Mouse (Mus musculus) limb, embryonic 12.5 days (tissue): ENCODE measurements around the gene Cog4. TPM values are rescaled to one million over a fixed set of nuclear protein-coding genes. Genes with fewer than 3 reads are reported as not detected.

Experiments
- ATAC-seq: fragments of 200-750 bp; cut with Nextera tagmentation; 2 replicates; pipeline ENCODE4 v1.8.0; 2017; ENCODE audit warnings: low read depth, moderate TSS enrichment; ENCODE audit not compliant: insufficient number of reproducible peaks, insufficient read depth, low FRiP score, low TSS enrichment
- H3K27ac ChIP-seq: fragments of 300-500 bp; sonication (generic); 2 replicates; pipeline ENCODE4 v1.5.1; 2016; ENCODE audit warnings: mild to moderate bottlenecking, moderate library complexity
- H3K27me3 ChIP-seq: fragments of 300-500 bp; sonication (generic); 2 replicates; pipeline ENCODE4 v1.6.1; 2016; ENCODE audit warnings: mild to moderate bottlenecking, moderate library complexity
- H3K36me3 ChIP-seq: fragments of 300-500 bp; sonication (generic); 2 replicates; pipeline ENCODE4 v1.6.1; 2016; ENCODE audit warnings: mild to moderate bottlenecking, moderate library complexity
- H3K4me1 ChIP-seq: fragments of 300-500 bp; sonication (generic); replicated peaks from 2 replicates; pipeline ENCODE4 v1.6.1; 2016
- H3K4me2 ChIP-seq: fragments of 300-500 bp; sonication (generic); 2 replicates; pipeline ENCODE4 v1.6.1; 2016; ENCODE audit warnings: mild to moderate bottlenecking, moderate library complexity
- H3K4me3 ChIP-seq: fragments of 300-500 bp; sonication (generic); replicated peaks from 2 replicates; pipeline ENCODE4 v1.5.1; 2016; ENCODE audit warnings: mild to moderate bottlenecking
- H3K9ac ChIP-seq: fragments of 300-500 bp; sonication (generic); replicated peaks from 2 replicates; pipeline ENCODE4 v1.6.1; 2016; ENCODE audit warnings: mild to moderate bottlenecking, moderate library complexity
- H3K9me3 ChIP-seq: fragments of 300-500 bp; sonication (generic); 2 replicates; pipeline ENCODE4 v1.6.1; 2016; ENCODE audit warnings: mild to moderate bottlenecking, moderate library complexity
- WGBS: fragments of 180-500 bp; shearing (Covaris S2); methylation state at CpG from one replicate; pipeline ENCODE4 v1.1.7; 2016; 5-methylcytosine and 5-hydroxymethylcytosine counted together
- polyA plus RNA-seq: library from polyadenylated mRNA; unstranded; fragments of >200 nt; fragmentation: Nextera tagmentation; extraction: Ambion mirVana; gene quantifications from 2 replicates; pipeline ENCODE4 v1.2.1, GENCODE M21; 2016

Gene Cog4
- polyA plus RNA-seq, 1 experiment from 2014 or later, result 88.6 TPM

DNA sequence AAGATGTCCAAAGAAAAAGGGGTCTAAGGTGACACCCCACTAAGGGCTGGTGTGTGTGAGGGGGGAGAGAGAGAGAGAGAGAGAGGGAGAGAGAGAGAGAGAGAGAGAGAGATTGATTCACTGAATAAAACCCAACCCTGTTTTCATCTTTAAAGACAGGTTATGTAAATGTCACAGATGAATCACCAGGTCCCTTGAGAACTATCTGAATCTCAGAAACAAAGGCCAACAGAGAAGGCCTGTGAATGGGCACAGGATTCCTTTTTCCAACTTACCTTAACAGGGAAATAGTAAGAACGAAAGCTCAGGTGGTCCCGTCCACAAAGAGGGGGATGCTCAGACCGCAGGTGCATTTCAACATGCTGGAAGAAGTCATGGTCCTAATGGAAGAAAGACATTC lies 35.3 kb upstream of the Cog4 start:
- Histone ChIP-seq H3K9me3 (no peaks in the 10 kb centered on the region), H3K4me2 (no peak overlapping the region), H3K27me3 (no peaks in the 10 kb centered on the region), H3K9ac (no peak overlapping the region), H3K4me1 (no peaks in the 10 kb centered on the region), H3K4me3 (no peak overlapping the region), H3K27ac (no peak overlapping the region), H3K36me3 (peaks cover 79% of the 10 kb centered on the region)
- 96% methylated on average over 3 of the region's 3 CpGs for WGBS
- ATAC-seq, result no peak

DNA sequence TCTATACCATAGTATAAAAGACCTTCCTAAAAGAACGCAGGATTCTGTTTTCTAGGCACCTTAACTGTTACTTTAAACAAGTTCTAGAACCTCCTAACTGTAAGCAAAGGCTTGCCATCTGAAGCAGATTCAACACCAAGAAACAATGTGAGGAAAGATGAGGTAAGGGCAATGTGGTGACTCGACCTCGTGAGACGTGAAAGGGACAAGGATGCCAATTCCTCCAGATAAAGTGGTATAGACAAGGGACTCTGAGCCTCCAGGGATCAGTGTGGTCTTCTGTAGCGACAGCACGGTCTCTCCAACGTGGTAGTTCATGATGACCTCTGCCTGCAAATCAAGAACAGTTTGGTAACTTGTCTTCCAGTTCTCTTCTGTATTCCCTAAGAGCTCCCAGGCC lies 34.6 kb upstream of the Cog4 start:
- no peak for ATAC-seq
- Histone ChIP-seq H3K4me1 (no peaks in the 10 kb centered on the region), H3K4me3 (no peak overlapping the region), H3K9ac (no peak overlapping the region), H3K27ac (no peak overlapping the region), H3K9me3 (no peaks in the 10 kb centered on the region), H3K4me2 (no peak overlapping the region), H3K27me3 (no peaks in the 10 kb centered on the region), H3K36me3 (peaks cover 86% of the 10 kb centered on the region)
- WGBS, result 94% methylated on average over 7 of the region's 7 CpGs

DNA sequence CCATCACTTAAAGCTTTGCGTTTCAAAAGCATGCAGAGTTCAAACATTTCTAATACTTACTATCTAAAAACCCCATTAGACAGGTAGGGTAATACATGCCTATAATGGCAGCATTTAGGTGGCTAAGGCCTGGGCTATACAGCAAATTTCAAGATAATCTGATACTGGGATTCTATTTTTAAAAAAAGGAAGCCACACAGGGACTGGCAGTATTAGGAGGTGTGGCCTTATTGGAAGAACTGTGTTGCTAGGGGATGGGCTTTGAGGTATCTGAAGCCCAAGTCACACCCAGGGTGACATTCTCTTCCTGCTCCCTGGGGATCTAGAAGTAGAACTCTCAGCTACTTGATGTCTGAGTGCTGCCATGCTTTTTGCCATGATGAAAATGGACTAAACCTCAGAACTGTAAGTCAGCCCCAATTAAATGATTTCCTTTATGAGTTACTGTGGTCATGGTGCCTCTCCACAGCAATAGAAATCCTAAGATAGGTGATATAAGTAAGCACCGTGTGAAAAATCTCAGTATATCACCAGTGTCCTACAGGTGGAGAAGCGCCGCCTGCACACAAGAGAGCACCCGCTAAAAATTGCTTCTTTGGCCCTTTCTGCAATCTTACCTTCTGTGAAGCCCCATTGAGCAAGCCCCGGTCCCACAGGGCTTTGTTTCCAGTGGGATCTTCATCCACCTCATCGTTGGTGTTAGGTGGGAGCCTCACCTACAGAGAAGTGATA lies 33.9 kb upstream of the Cog4 start:
- Histone ChIP-seq H3K27ac (no peak overlapping the region), H3K4me1 (no peaks in the 10 kb centered on the region), H3K4me2 (no peak overlapping the region), H3K27me3 (no peaks in the 10 kb centered on the region), H3K4me3 (no peak overlapping the region), H3K9me3 (no peaks in the 10 kb centered on the region), H3K36me3 (peaks cover 93% of the 10 kb centered on the region), H3K9ac (no peak overlapping the region)
- no peak for ATAC-seq
- WGBS, result 96% methylated on average over 7 of the region's 7 CpGs

DNA sequence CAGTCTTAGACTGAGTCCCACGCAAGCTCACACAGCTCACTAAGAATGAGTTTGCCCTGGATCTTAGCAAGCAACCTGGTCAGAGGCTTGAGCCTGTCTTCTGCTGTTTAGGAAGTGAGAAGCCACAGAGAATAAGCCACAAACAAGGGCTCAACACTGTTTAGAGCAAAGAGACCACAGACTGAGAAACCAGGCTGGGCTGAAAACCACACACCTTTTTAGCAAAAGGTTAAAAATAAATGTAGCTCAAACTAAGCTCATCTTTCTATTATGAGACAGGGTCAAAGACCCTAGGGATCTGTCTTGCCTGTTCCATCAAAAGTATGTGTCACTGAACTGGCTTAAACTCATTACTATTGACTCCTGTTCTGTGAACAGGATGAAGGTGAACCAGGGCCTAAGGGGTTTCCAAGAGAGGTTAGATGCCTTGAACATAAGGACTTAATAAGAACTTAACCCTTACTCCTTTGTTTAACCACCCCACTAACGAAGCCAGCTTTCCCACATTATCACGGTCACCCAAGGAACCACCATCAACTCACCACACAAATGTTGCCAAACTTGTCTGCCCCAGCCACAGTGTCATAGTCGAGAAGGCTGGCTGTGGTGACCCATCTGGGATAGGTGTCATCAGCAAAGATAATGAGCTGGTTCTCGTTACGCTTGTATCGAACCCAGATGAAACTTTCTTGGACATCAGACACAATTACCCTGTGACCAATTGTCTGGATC lies 33.2 kb upstream of the Cog4 start:
- Histone ChIP-seq H3K36me3 (peaks cover 100% of the 10 kb centered on the region), H3K27ac (no peak overlapping the region), H3K9me3 (no peaks in the 10 kb centered on the region)

DNA sequence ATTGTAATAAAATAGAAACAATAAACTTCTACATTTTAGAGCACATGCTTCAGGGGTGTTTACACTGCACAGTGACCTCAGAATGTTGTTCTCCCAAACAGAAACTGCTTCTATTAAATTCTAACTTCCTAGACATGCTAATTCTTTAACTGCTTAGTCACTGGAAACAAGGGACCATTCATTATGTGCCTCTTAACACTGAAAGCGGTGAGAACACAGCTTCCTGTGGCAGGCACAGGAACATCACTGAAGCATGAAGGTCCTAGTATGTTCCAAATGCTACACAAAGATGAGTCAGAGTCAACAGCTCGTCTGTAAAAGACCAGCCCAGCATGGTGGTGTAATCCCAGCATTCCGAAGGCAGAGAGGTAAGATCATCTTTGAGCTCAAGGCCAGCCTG lies 31.1 kb upstream of the Cog4 start:
- Histone ChIP-seq H3K9me3 (no peaks in the 10 kb centered on the region), H3K27ac (no peak overlapping the region), H3K4me1 (no peaks in the 10 kb centered on the region), H3K9ac (no peak overlapping the region), H3K36me3 (peaks cover 100% of the 10 kb centered on the region), H3K27me3 (no peaks in the 10 kb centered on the region), H3K4me2 (no peak overlapping the region), H3K4me3 (no peak overlapping the region)
- ATAC-seq, result no peak
- 76% methylated on average over 3 of the region's 3 CpGs for WGBS

More for the DNA sequence above, 33.2 kb upstream of the Cog4 start:
- no peak overlapping the region for H3K4me3 ChIP-seq
- H3K9ac ChIP-seq, result no peak overlapping the region
- H3K4me2 ChIP-seq, result no peak overlapping the region
- H3K4me1 ChIP-seq, result no peaks in the 10 kb centered on the region
- no peak for ATAC-seq
- no peaks in the 10 kb centered on the region for H3K27me3 ChIP-seq
- WGBS, result 84% methylated on average over 7 of the region's 7 CpGs

DNA sequence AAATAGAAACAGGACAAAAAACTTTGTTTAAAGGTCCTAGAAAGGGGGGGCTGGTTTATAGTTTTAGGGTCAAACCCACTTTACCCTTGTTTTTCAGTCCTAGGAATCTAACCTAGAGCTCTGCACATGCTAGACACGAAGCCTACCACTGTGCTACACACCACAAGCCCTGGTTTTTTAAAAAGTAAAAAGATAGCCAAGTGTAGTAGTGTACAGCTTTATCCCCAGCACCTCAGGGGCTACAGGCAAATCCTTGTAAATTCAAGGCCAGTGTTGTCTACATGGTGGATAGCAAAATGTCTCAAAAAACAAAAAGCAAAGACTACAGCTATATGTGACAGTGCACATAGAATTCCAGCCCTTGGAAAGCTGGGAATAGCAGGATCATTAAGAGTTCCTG lies 29.4 kb upstream of the Cog4 start:
- Histone ChIP-seq H3K27ac (no peak overlapping the region), H3K9me3 (no peaks in the 10 kb centered on the region), H3K4me3 (no peak overlapping the region), H3K4me1 (no peaks in the 10 kb centered on the region), H3K9ac (no peak overlapping the region), H3K36me3 (peaks cover 100% of the 10 kb centered on the region), H3K27me3 (no peaks in the 10 kb centered on the region), H3K4me2 (no peak overlapping the region)
- no peak for ATAC-seq
- WGBS, result 95% methylated on average over 1 of the region's 1 CpGs

DNA sequence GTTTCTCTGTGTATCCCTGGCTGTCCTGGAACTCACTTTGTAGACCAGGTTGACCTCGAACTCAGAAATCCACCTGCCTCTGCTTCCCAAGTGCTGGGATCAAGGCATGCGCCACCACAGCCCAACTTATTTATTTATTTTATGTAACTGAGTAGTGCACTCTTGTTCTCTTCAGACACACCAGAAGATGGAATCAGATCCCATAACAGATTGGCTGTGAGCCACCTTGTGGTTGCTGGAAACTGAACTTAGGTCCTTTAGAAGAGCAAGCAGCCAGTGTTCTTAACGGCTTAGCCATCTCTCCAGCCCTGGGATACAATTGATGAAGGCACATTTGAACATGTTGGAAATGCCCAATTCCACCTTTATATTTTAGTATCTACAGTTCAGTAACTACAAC lies 27.8 kb upstream of the Cog4 start:
- peaks cover 99% of the 10 kb centered on the region for H3K36me3 ChIP-seq
- WGBS, result 89% methylated on average over 3 of the region's 3 CpGs
- H3K27me3 ChIP-seq, result no peaks in the 10 kb centered on the region

DNA sequence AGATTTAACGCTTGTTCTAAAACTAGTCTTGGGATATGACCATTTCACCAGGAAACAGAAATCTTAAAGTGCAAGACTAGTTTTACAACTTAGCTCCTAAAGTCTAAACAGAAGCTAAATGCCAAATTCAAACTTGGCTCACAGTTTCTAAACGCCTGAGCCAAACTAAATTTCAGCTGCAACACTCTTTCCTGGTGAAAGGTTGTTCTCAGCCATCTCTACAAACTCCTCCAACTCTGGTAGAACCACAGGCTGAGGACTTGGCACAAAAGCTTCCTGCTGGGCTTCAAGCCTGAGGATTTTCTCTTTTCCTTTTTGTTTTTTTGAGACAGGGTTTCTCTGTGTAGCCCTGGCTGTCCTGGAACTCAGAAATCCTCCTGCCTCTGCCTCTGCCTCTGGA lies 26.1 kb upstream of the Cog4 start:
- Histone ChIP-seq H3K27ac (no peak overlapping the region), H3K27me3 (no peaks in the 10 kb centered on the region), H3K9ac (no peak overlapping the region), H3K4me1 (no peaks in the 10 kb centered on the region), H3K4me2 (no peak overlapping the region), H3K4me3 (no peak overlapping the region), H3K36me3 (peaks cover 99% of the 10 kb centered on the region), H3K9me3 (no peaks in the 10 kb centered on the region)
- WGBS, result 85% methylated on average over 2 of the region's 2 CpGs
- no peak for ATAC-seq

More for the DNA sequence above, 27.8 kb upstream of the Cog4 start:
- no peak overlapping the region for H3K4me3 ChIP-seq
- H3K27ac ChIP-seq, result no peak overlapping the region
- ATAC-seq, result no peak
- no peak overlapping the region for H3K4me2 ChIP-seq
- no peak overlapping the region for H3K9ac ChIP-seq
- H3K9me3 ChIP-seq, result no peaks in the 10 kb centered on the region
- no peaks in the 10 kb centered on the region for H3K4me1 ChIP-seq

DNA sequence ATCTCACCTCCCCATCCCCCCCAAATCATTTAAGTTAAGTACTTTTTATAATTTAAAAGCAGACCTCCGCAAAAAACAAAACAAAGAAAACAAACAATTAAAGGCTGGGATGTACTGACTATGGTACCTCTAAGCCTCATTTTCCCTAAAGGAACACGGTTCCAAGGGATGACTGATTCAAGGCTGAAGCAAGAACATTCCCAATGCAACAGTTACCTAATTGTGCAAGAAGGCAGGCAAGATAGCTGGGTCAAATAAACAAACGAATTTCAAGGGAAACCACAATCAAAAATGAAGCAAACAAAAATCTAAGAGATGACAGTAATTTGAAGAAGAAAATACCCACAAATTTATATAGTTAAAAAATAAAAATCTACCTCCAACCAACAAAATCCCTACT lies 24.4 kb upstream of the Cog4 start:
- Histone ChIP-seq H3K9me3 (no peaks in the 10 kb centered on the region), H3K4me1 (no peaks in the 10 kb centered on the region), H3K4me3 (no peak overlapping the region), H3K36me3 (peaks cover 99% of the 10 kb centered on the region), H3K27ac (no peak overlapping the region), H3K9ac (no peak overlapping the region), H3K4me2 (no peak overlapping the region), H3K27me3 (no peaks in the 10 kb centered on the region)
- no peak for ATAC-seq
- WGBS, result 84% methylated on average over 3 of the region's 3 CpGs

DNA sequence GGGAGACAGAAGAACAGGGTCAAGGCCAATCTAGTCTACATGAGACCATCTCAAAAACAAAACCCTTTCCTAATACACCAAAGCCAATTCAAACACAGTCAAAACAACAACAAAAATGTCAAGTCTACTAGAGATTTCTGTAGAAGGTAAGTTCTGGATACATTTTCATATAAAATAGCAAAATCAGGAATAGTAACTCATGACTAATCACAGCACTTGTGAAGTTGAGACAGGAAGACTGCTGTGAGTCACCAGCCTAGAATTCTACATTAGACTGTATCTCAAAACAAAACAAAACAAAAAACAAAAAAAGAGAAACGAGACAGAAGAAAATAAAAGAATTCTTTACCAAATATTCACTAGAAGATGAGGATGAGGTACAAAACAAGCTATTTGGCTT lies 21.5 kb upstream of the Cog4 start:
- H3K9ac ChIP-seq, result no peak overlapping the region
- H3K4me1 ChIP-seq, result no peaks in the 10 kb centered on the region
- peaks cover 99% of the 10 kb centered on the region for H3K36me3 ChIP-seq
- H3K4me2 ChIP-seq, result no peak overlapping the region
- 93% methylated on average over 1 of the region's 1 CpGs for WGBS
- no peak for ATAC-seq
- H3K9me3 ChIP-seq, result no peaks in the 10 kb centered on the region
- H3K27ac ChIP-seq, result no peak overlapping the region
- no peak overlapping the region for H3K4me3 ChIP-seq
- H3K27me3 ChIP-seq, result no peaks in the 10 kb centered on the region

DNA sequence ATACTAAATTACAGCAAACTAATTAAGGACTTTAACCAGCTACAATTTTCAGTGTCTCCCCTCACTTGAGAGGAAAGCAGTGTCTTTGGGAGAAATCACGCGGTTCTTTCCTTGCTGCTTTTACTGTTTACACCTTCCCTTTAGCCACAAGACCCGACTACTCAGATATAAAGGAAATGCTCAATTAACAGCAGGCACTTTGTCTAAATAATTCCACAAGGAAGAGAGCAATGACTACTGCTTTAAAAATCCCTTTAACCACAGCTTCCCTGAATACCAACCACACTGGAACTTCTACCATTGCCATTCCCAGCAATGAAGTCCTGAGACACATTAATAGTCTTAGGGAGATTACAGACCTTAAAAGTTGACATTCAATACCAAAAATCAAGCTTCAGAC lies 17.9 kb upstream of the Cog4 start:
- Histone ChIP-seq H3K4me3 (no peak overlapping the region), H3K27me3 (no peaks in the 10 kb centered on the region), H3K4me2 (no peak overlapping the region), H3K36me3 (peaks cover 98% of the 10 kb centered on the region), H3K9ac (no peak overlapping the region), H3K4me1 (no peaks in the 10 kb centered on the region), H3K27ac (no peak overlapping the region), H3K9me3 (no peaks in the 10 kb centered on the region)
- 83% methylated on average over 3 of the region's 3 CpGs for WGBS
- ATAC-seq, result no peak

DNA sequence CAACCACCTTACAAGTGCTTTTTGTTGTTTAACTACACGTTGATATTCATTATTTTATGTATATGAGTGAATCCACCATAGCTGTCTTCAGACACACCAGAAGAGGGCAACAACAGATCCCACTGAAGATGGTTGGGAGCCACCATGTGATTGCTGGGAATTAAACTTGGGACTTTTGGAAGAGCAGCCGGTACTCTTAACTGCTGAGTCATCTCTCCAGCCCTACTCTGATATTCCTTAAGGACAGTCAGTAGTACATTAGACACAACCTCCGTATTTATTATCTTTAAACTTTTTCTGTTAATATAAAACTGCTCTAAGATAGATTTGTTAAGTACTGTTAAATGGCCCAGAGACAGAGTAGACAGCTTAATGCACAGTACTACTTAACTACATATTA lies 14.4 kb upstream of the Cog4 start:
- Histone ChIP-seq H3K36me3 (peaks cover 98% of the 10 kb centered on the region), H3K4me1 (no peaks in the 10 kb centered on the region), H3K4me2 (no peak overlapping the region), H3K4me3 (no peak overlapping the region), H3K27me3 (no peaks in the 10 kb centered on the region), H3K27ac (no peak overlapping the region), H3K9me3 (no peaks in the 10 kb centered on the region), H3K9ac (no peak overlapping the region)
- ATAC-seq, result no peak
- WGBS, result 87% methylated on average over 3 of the region's 3 CpGs
